Mouse (Mus musculus): ENCODE measurements at regions not wholly inside any gene's neighbourhood (a gene's known extent, or its start where the extent isn't known, plus 50 kb on each side); places are given as distances from the start of the nearest gene placed in this dataset.

GRCm38 (mm10) chr1:185957557-185957956 lies 159.6 kb downstream of the Lyplal1 start:
- Histone ChIP-seq H3K4me1 (ENCODE audit: control insufficient read depth in 2 of 2, insufficient read depth in 2 of 2, low read length in 2 of 2, poor library complexity in 1 of 2) (peaks cover 2 to 3% of the 10 kb centered on the region in 2 experiments; a peak in 2 of 4 replicates), H3K9ac (ENCODE audit: insufficient read depth, low read depth, low read length, poor library complexity, severe bottlenecking) (no peak overlapping the region), H3K9me3 (ENCODE audit: control insufficient read depth, insufficient read depth, low read depth, low read length) (no peaks in the 10 kb centered on the region), H3K27ac (ENCODE audit: insufficient read depth, low read depth, low read length, poor library complexity, severe bottlenecking) (no peak overlapping the region), H3K36me3 (ENCODE audit: control insufficient read depth, insufficient read depth, low read length, poor library complexity, severe bottlenecking) (no peaks in the 10 kb centered on the region), H3K4me3 (ENCODE audit: insufficient read depth in 1 of 2, low read depth in 1 of 2, low read length in 2 of 2, poor library complexity in 1 of 2, severe bottlenecking in 1 of 2) (no peak overlapping the region)
- TF ChIP-seq HCFC1 (IDR thresholded peaks at IDR 0.05; ENCODE audit: borderline replicate concordance, insufficient read depth, low read length) (no peak), MAFK (IDR thresholded peaks at IDR 0.05; ENCODE audit: insufficient read depth, low read depth, low read length) (no peak), ZNF384 (IDR thresholded peaks at IDR 0.05; ENCODE audit: low read depth, low read length) (no peak)
- in situ Hi-C loops (cut with MboI; ENCODE audit: low sequenced_read_pairs in 2 of 2, unreplicated experiment in 2 of 2), result no loop called here
- no peak for DNase-seq (ENCODE audit: low read depth, low spot score)

- Histone ChIP-seq H3K9ac (ENCODE audit: insufficient read depth, low read depth, low read length, poor library complexity, severe bottlenecking) (no peak overlapping the region), H3K36me3 (ENCODE audit: control insufficient read depth, insufficient read depth, low read length, poor library complexity, severe bottlenecking) (no peaks in the 10 kb centered on the region), H3K27ac (ENCODE audit: insufficient read depth, low read depth, low read length, poor library complexity, severe bottlenecking) (no peak overlapping the region), H3K9me3 (ENCODE audit: control insufficient read depth, insufficient read depth, low read depth, low read length) (no peaks in the 10 kb centered on the region), H3K4me3 (ENCODE audit: insufficient read depth in 1 of 2, low read depth in 1 of 2, low read length in 2 of 2, poor library complexity in 1 of 2, severe bottlenecking in 1 of 2) (no peak overlapping the region), H3K4me1 (ENCODE audit: control insufficient read depth in 2 of 2, insufficient read depth in 2 of 2, low read length in 2 of 2, poor library complexity in 1 of 2) (peaks cover 2 to 3% of the 10 kb centered on the region in 2 experiments; a peak in 2 of 4 replicates)
- in situ Hi-C loops (cut with MboI; ENCODE audit: low sequenced_read_pairs in 2 of 2, unreplicated experiment in 2 of 2), result no loop called here
- DNase-seq (ENCODE audit: low read depth, low spot score), result no peak
- TF ChIP-seq ZNF384 (IDR thresholded peaks at IDR 0.05; ENCODE audit: low read depth, low read length) (no peak), HCFC1 (IDR thresholded peaks at IDR 0.05; ENCODE audit: borderline replicate concordance, insufficient read depth, low read length) (no peak), ZC3H11A (IDR thresholded peaks at IDR 0.05; ENCODE audit: borderline replicate concordance, low read depth, low read length) (no peak), MAFK (IDR thresholded peaks at IDR 0.05; ENCODE audit: insufficient read depth, low read depth, low read length) (no peak), CHD2 (IDR thresholded peaks at IDR 0.05; ENCODE audit: low read depth, low read length) (no peak)
Measured at GRCm38 (mm10) chr1:185958276-185958675, 158.8 kb downstream of the Lyplal1 start.

- TF ChIP-seq CHD2 (IDR thresholded peaks at IDR 0.05; ENCODE audit: low read depth, low read length) (no peak), HCFC1 (IDR thresholded peaks at IDR 0.05; ENCODE audit: borderline replicate concordance, insufficient read depth, low read length) (no peak), MAFK (IDR thresholded peaks at IDR 0.05; ENCODE audit: insufficient read depth, low read depth, low read length) (no peak), ZC3H11A (IDR thresholded peaks at IDR 0.05; ENCODE audit: borderline replicate concordance, low read depth, low read length) (no peak), ZNF384 (IDR thresholded peaks at IDR 0.05; ENCODE audit: low read depth, low read length) (no peak)
- DNase-seq (ENCODE audit: low read depth, low spot score), result no peak
- H3K9ac ChIP-seq (ENCODE audit: insufficient read depth, low read depth, low read length, poor library complexity, severe bottlenecking), result no peak overlapping the region
Measured at GRCm38 (mm10) chr1:185962606-185963005, 154.5 kb downstream of the Lyplal1 start.

GRCm38 (mm10) chr1:185963773-185964172 lies 153.3 kb downstream of the Lyplal1 start:
- no peaks in the 10 kb centered on the region for H3K9me3 ChIP-seq (ENCODE audit: control insufficient read depth, insufficient read depth, low read depth, low read length)
- no peak overlapping the region for H3K4me3 ChIP-seq (ENCODE audit: insufficient read depth in 1 of 2, low read depth in 1 of 2, low read length in 2 of 2, poor library complexity in 1 of 2, severe bottlenecking in 1 of 2)
- H3K4me1 ChIP-seq (ENCODE audit: control insufficient read depth in 2 of 2, insufficient read depth in 2 of 2, low read length in 2 of 2, poor library complexity in 1 of 2), result no peaks in the 10 kb centered on the region
- no peak overlapping the region for H3K27ac ChIP-seq (ENCODE audit: insufficient read depth, low read depth, low read length, poor library complexity, severe bottlenecking)
- TF ChIP-seq CHD2 (IDR thresholded peaks at IDR 0.05; ENCODE audit: low read depth, low read length), result no peak
- H3K9ac ChIP-seq (ENCODE audit: insufficient read depth, low read depth, low read length, poor library complexity, severe bottlenecking), result no peak overlapping the region
- no peak for DNase-seq (ENCODE audit: low read depth, low spot score)
- in situ Hi-C loops (cut with MboI; ENCODE audit: low sequenced_read_pairs in 2 of 2, unreplicated experiment in 2 of 2), result no loop called here
- H3K36me3 ChIP-seq (ENCODE audit: control insufficient read depth, insufficient read depth, low read length, poor library complexity, severe bottlenecking), result no peaks in the 10 kb centered on the region

More at GRCm38 (mm10) chr1:185962606-185963005, 154.5 kb downstream of the Lyplal1 start:
- 0 out of 4 replicates have a peak, but pooled peaks cover 0 to under 1% of the 10 kb centered on the region in 2 experiments for H3K4me1 ChIP-seq (ENCODE audit: control insufficient read depth in 2 of 2, insufficient read depth in 2 of 2, low read length in 2 of 2, poor library complexity in 1 of 2)
- H3K36me3 ChIP-seq (ENCODE audit: control insufficient read depth, insufficient read depth, low read length, poor library complexity, severe bottlenecking), result no peaks in the 10 kb centered on the region
- no peak overlapping the region for H3K27ac ChIP-seq (ENCODE audit: insufficient read depth, low read depth, low read length, poor library complexity, severe bottlenecking)
- no peaks in the 10 kb centered on the region for H3K9me3 ChIP-seq (ENCODE audit: control insufficient read depth, insufficient read depth, low read depth, low read length)
- in situ Hi-C loops (cut with MboI; ENCODE audit: low sequenced_read_pairs in 2 of 2, unreplicated experiment in 2 of 2), result no loop called here
- H3K4me3 ChIP-seq (ENCODE audit: insufficient read depth in 1 of 2, low read depth in 1 of 2, low read length in 2 of 2, poor library complexity in 1 of 2, severe bottlenecking in 1 of 2), result no peak overlapping the region

DNA sequence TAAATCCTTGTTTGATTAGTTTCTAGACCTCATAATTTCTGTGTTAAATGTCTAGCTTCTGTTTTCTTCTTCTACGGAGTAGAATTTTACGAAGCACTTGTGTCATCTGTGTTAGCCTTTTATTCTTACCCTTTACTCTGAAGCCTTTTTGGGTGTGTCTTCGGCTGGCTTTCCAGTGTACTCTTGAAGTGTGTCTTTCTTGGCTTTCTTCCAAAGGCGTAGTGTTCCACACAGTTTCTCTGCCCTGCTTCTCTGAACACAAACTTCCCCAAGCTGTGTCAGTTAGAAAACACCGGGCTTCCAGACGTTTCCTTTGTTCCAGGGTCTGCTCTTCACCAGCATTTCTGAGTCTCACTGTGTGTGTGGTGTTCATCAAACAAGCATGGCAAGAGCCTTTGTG lies 152.7 kb downstream of the Lyplal1 start:
- H3K27ac ChIP-seq (ENCODE audit: insufficient read depth, low read depth, low read length, poor library complexity, severe bottlenecking), result no peak overlapping the region
- no peaks in the 10 kb centered on the region for H3K9me3 ChIP-seq (ENCODE audit: control insufficient read depth, insufficient read depth, low read depth, low read length)
- no peaks in the 10 kb centered on the region for H3K4me1 ChIP-seq (ENCODE audit: control insufficient read depth in 2 of 2, insufficient read depth in 2 of 2, low read length in 2 of 2, poor library complexity in 1 of 2)
- no peak overlapping the region for H3K9ac ChIP-seq (ENCODE audit: insufficient read depth, low read depth, low read length, poor library complexity, severe bottlenecking)
- in situ Hi-C loops (cut with MboI; ENCODE audit: low sequenced_read_pairs in 2 of 2, unreplicated experiment in 2 of 2), result no loop called here
- H3K36me3 ChIP-seq (ENCODE audit: control insufficient read depth, insufficient read depth, low read length, poor library complexity, severe bottlenecking), result no peaks in the 10 kb centered on the region
- no peak for DNase-seq (ENCODE audit: low read depth, low spot score)
- TF ChIP-seq MAFK (IDR thresholded peaks at IDR 0.05; ENCODE audit: insufficient read depth, low read depth, low read length) (no peak), HCFC1 (IDR thresholded peaks at IDR 0.05; ENCODE audit: borderline replicate concordance, insufficient read depth, low read length) (no peak), ZNF384 (IDR thresholded peaks at IDR 0.05; ENCODE audit: low read depth, low read length) (no peak), ZC3H11A (IDR thresholded peaks at IDR 0.05; ENCODE audit: borderline replicate concordance, low read depth, low read length) (no peak), CHD2 (IDR thresholded peaks at IDR 0.05; ENCODE audit: low read depth, low read length) (no peak)
- no peak overlapping the region for H3K4me3 ChIP-seq (ENCODE audit: insufficient read depth in 1 of 2, low read depth in 1 of 2, low read length in 2 of 2, poor library complexity in 1 of 2, severe bottlenecking in 1 of 2)
